Mouse (Mus musculus): ENCODE data around the gene Ctcfl. TPM values are rescaled to one million over a fixed set of nuclear protein-coding genes. Genes with fewer than 3 reads are reported as not detected.

Gene Ctcfl
- polyA plus RNA-seq, 1 experiment from 2014 or later, result 0.12 TPM

DNA sequence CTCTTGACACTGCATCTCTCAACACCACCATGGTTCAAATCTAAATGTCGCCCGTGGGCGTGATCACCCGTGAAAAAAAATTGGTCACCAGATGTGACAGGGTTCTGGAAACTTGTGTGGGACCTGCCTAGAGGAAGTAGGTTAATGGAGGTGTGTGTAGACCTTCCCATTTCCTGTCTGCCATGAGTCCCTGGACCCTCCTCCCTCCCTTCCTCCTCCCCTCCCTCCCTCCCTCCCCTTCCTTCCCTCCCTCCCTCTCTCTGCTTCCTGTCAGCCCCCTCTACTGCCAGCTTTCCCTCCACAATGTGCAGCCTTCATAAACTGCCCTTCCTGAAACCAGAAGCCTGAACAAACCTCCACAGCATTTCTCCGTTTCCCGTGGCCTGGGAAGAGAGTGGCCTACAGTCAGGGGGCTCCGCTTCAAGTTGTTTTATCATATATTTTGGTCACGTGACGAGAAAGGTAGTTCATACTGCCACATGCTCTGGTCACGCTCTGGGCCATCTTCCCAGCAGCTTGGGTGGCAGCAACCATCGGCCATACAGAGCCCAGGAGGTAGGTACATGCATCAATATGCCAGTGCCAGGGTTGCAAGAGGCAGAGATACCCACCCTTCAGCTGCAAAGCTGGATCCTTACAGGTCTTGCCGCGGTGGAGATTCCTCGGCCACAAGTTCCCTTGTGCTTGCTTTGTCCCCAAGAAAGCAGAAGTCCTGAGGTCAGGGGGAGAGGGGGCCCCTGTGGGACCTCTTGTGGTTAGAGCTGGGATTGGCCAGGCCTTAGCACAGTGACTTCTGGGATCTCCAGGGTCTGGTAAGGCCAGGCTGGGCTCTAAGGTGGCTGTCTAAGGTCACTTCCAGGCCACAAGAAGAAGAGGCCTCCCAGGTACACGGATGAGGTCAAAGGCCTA, 57.6 kb downstream of the Ctcfl start:
- Histone ChIP-seq H3K4me3 (ENCODE audit: low read depth, low read length) (no peak overlapping the region), H3K4me1 (replicated peaks; ENCODE audit: control insufficient read depth, insufficient read depth, low read length) (no peaks in the 10 kb centered on the region), H3K27me3 (replicated peaks; ENCODE audit: control insufficient read depth, insufficient read depth, low read length) (no peaks in the 10 kb centered on the region), H3K27ac (ENCODE audit: low read depth) (no peak overlapping the region), H3K9ac (ENCODE audit: low read length) (no peak overlapping the region), H3K9me3 (ENCODE audit: control insufficient read depth, low read length) (no peaks in the 10 kb centered on the region), H3K4me2 (ENCODE audit: low read length) (no peak overlapping the region), H3K36me3 (ENCODE audit: control insufficient read depth, insufficient read depth, low read length) (no peaks in the 10 kb centered on the region)
- 65% methylated on average over 15 of the region's 15 CpGs for WGBS
- DNase-seq (ENCODE audit: low spot score) (no peak), ATAC-seq (replicated peaks; ENCODE audit: low FRiP score, low TSS enrichment, low read depth) (no peak)

DNA sequence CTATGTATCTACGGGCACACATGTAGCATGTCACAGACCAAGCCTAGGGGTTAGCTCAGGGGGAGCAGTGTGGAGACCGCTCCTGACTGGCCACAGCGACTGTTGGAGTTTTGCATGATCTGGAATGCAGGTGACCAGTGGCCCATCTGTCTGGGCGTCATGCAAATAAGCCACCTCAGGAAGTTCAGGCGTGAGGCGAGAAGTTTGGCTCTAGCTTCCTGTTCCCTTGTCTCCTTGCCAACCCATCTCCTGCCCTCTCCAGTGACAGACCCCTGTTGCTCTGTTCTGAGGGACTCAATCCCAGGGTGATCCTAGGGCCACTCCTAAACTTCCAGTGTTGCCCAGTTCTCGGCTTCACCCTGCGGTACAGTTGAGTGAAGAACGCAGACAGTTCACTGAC, 58.9 kb downstream of the Ctcfl start:
- H3K4me3 ChIP-seq (ENCODE audit: low read depth, low read length), result no peak overlapping the region
- no peak overlapping the region for H3K4me2 ChIP-seq (ENCODE audit: low read length)
- H3K36me3 ChIP-seq (ENCODE audit: control insufficient read depth, insufficient read depth, low read length), result no peaks in the 10 kb centered on the region
- no peaks in the 10 kb centered on the region for H3K27me3 ChIP-seq (replicated peaks; ENCODE audit: control insufficient read depth, insufficient read depth, low read length)
- no peaks in the 10 kb centered on the region for H3K4me1 ChIP-seq (replicated peaks; ENCODE audit: control insufficient read depth, insufficient read depth, low read length)
- WGBS, result 73% methylated on average over 9 of the region's 9 CpGs
- no peak overlapping the region for H3K27ac ChIP-seq (ENCODE audit: low read depth)
- no peak for DNase-seq (ENCODE audit: low spot score)
- no peaks in the 10 kb centered on the region for H3K9me3 ChIP-seq (ENCODE audit: control insufficient read depth, low read length)
- no peak overlapping the region for H3K9ac ChIP-seq (ENCODE audit: low read length)
- no peak for ATAC-seq (replicated peaks; ENCODE audit: low FRiP score, low TSS enrichment, low read depth)

DNA sequence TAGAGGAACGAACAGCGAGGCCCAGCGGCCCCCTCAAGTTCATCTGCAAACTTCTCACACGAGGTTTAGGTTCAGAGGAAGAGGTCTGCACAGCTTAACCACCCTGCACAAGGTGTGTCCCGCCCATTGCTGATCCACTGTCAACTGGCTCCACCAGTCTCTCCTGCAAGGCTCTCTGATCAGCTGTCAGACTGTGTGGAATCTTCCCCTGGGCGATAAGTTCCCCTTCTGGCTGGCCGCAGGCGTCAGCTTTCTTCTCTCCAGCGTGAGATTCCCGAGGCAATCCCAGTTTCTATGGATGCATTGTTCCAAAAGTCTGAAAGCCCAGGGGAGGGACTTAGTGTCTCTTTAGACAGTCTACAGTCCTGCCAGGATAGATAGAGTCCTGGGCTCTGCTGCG, 61.1 kb downstream of the Ctcfl start:
- DNase-seq (ENCODE audit: low spot score), result no peak
- H3K27ac ChIP-seq (ENCODE audit: low read depth), result no peak overlapping the region

DNA sequence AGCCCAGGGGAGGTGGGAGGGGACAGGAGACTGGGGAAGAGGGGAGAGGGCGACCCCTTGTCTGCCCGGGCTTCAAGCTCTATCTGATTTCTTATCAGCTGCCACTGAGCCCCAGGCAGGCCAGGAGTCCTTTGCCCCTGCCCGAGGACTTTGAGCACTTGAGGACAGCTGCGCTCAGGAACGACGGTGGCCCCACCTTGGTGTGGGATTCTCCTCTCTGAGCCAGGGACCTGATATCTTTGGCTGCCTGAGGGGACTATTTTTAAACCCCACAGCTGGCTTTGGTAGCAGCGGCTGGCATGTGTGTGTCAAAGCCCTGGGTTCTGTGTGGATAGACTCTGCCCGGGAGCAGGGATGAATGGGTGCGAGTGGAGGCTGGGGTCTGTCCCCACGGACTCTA, 61.7 kb downstream of the Ctcfl start:
- Histone ChIP-seq H3K4me1 (replicated peaks; ENCODE audit: control insufficient read depth, insufficient read depth, low read length) (no peaks in the 10 kb centered on the region), H3K36me3 (ENCODE audit: control insufficient read depth, insufficient read depth, low read length) (no peaks in the 10 kb centered on the region), H3K9me3 (ENCODE audit: control insufficient read depth, low read length) (no peaks in the 10 kb centered on the region), H3K4me3 (ENCODE audit: low read depth, low read length) (no peak overlapping the region), H3K27me3 (replicated peaks; ENCODE audit: control insufficient read depth, insufficient read depth, low read length) (no peaks in the 10 kb centered on the region), H3K27ac (ENCODE audit: low read depth) (no peak overlapping the region), H3K4me2 (ENCODE audit: low read length) (no peak overlapping the region), H3K9ac (ENCODE audit: low read length) (no peak overlapping the region)
- DNase-seq (ENCODE audit: low spot score) (no peak), ATAC-seq (replicated peaks; ENCODE audit: low FRiP score, low TSS enrichment, low read depth) (no peak)
- WGBS, result 46% methylated on average over 10 of the region's 10 CpGs

More for the DNA sequence above, 61.1 kb downstream of the Ctcfl start:
- WGBS, result 59% methylated on average over 11 of the region's 11 CpGs
- no peaks in the 10 kb centered on the region for H3K4me1 ChIP-seq (replicated peaks; ENCODE audit: control insufficient read depth, insufficient read depth, low read length)
- no peaks in the 10 kb centered on the region for H3K36me3 ChIP-seq (ENCODE audit: control insufficient read depth, insufficient read depth, low read length)
- no peaks in the 10 kb centered on the region for H3K9me3 ChIP-seq (ENCODE audit: control insufficient read depth, low read length)
- H3K9ac ChIP-seq (ENCODE audit: low read length), result no peak overlapping the region
- H3K27me3 ChIP-seq (replicated peaks; ENCODE audit: control insufficient read depth, insufficient read depth, low read length), result no peaks in the 10 kb centered on the region
- ATAC-seq (replicated peaks; ENCODE audit: low FRiP score, low TSS enrichment, low read depth), result no peak
- no peak overlapping the region for H3K4me3 ChIP-seq (ENCODE audit: low read depth, low read length)
- H3K4me2 ChIP-seq (ENCODE audit: low read length), result no peak overlapping the region

DNA sequence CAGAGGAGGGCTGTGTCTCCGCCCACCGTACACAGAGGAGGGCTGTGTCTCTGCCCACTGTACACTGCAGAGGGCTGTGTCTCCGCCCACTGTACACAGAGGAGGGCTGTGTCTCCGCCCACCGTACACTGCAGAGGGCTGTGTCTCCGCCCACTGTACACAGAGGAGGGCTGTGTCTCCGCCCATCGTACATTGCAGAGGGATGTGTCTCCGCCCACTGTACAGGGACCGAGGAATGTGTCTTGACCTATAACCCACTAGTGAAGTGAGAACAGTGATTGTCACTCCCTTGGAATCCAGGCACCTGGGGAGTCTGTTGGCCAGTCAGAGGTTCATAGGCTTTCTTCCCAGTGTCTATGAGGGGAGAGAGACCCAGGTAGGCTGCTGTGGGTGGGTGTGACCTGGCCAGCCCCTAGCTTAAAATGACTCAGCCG, 62.4 kb downstream of the Ctcfl start:
- Histone ChIP-seq H3K4me2 (ENCODE audit: low read length) (no peak overlapping the region), H3K27ac (ENCODE audit: low read depth) (no peak overlapping the region), H3K4me1 (replicated peaks; ENCODE audit: control insufficient read depth, insufficient read depth, low read length) (no peaks in the 10 kb centered on the region), H3K27me3 (replicated peaks; ENCODE audit: control insufficient read depth, insufficient read depth, low read length) (no peaks in the 10 kb centered on the region), H3K9me3 (ENCODE audit: control insufficient read depth, low read length) (no peaks in the 10 kb centered on the region), H3K36me3 (ENCODE audit: control insufficient read depth, insufficient read depth, low read length) (no peaks in the 10 kb centered on the region), H3K9ac (ENCODE audit: low read length) (no peak overlapping the region), H3K4me3 (ENCODE audit: low read depth, low read length) (no peak overlapping the region)
- peak; percentile 57; the same call in 1 of the 2 replicates for ATAC-seq (replicated peaks; ENCODE audit: low FRiP score, low TSS enrichment, low read depth)
- DNase-seq (ENCODE audit: low spot score), result no peak
- 67% methylated on average over 11 of the region's 11 CpGs for WGBS

DNA sequence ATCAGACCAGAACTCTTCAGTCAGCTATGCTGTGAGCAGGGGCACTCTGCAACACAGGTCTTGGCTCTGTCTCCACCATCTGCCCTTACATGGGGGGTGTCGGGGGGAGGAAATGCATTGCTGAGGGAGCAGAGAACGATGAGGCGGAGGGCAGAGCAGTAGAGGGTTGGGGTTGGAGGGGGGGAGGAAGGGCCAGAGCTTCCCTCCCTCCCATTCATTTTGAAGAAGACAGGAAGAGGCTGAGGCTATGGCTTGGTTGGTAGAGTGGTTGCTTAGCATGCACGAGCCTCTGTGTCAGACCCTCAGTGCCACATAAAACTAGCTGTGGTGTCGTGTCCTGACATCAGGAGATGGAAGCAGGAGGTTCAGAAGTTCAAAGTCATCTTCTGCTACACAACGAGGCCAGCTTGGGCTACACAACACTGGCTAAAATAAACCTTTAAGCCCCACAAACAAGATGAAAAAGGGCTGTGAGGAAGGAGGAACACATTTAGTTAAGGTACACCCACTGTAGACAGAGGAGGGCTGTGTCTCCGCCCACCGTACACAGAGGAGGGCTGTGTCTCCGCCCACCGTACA, 62.9 kb downstream of the Ctcfl start:
- ATAC-seq (replicated peaks; ENCODE audit: low FRiP score, low TSS enrichment, low read depth), result no peak
- WGBS, result 72% methylated on average over 10 of the region's 10 CpGs
- H3K9me3 ChIP-seq (ENCODE audit: control insufficient read depth, low read length), result no peaks in the 10 kb centered on the region
- no peaks in the 10 kb centered on the region for H3K27me3 ChIP-seq (replicated peaks; ENCODE audit: control insufficient read depth, insufficient read depth, low read length)
- no peaks in the 10 kb centered on the region for H3K36me3 ChIP-seq (ENCODE audit: control insufficient read depth, insufficient read depth, low read length)
- no peak overlapping the region for H3K4me2 ChIP-seq (ENCODE audit: low read length)
- H3K4me3 ChIP-seq (ENCODE audit: low read depth, low read length), result no peak overlapping the region
- no peak overlapping the region for H3K27ac ChIP-seq (ENCODE audit: low read depth)
- H3K4me1 ChIP-seq (replicated peaks; ENCODE audit: control insufficient read depth, insufficient read depth, low read length), result no peaks in the 10 kb centered on the region
- DNase-seq (ENCODE audit: low spot score), result no peak
- no peak overlapping the region for H3K9ac ChIP-seq (ENCODE audit: low read length)

DNA sequence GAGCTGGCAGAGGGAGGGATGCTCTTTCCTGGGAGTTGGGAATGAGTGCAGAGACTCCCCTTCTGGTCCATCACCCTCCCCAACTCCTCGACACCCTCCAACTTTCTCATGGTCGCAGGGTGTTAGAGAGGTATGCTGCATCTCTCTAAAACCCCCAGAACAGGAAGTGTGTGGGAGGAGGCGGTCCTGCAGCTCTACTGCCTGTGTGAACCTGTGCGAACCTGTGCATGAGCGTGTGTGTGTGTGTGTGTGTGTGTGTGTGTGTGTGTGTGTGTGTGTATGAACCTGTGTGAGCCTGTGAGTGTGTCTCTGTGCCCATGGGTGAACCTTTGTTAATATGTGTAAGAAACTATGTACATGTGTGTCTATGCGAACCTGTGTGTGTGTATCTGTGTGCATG, 65.5 kb downstream of the Ctcfl start:
- ATAC-seq (replicated peaks; ENCODE audit: low FRiP score, low TSS enrichment, low read depth) (no peak), DNase-seq (ENCODE audit: low spot score) (no peak)
- Histone ChIP-seq H3K4me2 (ENCODE audit: low read length) (no peak overlapping the region), H3K27me3 (replicated peaks; ENCODE audit: control insufficient read depth, insufficient read depth, low read length) (no peaks in the 10 kb centered on the region), H3K27ac (ENCODE audit: low read depth) (no peak overlapping the region), H3K4me1 (replicated peaks; ENCODE audit: control insufficient read depth, insufficient read depth, low read length) (no peaks in the 10 kb centered on the region), H3K4me3 (ENCODE audit: low read depth, low read length) (no peak overlapping the region), H3K9me3 (ENCODE audit: control insufficient read depth, low read length) (no peaks in the 10 kb centered on the region), H3K36me3 (ENCODE audit: control insufficient read depth, insufficient read depth, low read length) (no peaks in the 10 kb centered on the region), H3K9ac (ENCODE audit: low read length) (no peak overlapping the region)
- WGBS, result 71% methylated on average over 6 of the region's 6 CpGs

DNA sequence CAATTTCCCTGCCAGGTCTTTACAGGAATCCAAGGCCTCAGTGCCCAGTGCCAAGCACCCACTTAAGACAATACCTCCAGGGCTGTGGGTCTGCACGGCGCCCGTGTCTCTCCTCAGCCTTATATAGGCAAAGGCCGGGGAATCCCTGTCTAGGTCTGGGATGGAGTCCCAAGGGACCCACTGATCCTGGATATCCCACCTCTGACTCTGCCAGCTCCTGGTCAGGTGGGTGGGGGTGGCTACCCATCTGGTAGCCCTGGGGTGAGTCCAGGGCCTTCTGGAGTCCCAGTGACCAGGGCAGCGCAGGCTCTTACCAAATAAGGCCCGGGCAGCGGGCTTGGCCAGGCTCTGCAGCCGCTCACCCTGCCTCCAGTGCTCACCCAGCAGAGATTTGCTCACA, 66.4 kb downstream of the Ctcfl start:
- ATAC-seq (replicated peaks; ENCODE audit: low FRiP score, low TSS enrichment, low read depth), result no peak
- Histone ChIP-seq H3K27ac (ENCODE audit: low read depth) (no peak overlapping the region), H3K4me3 (ENCODE audit: low read depth, low read length) (no peak overlapping the region), H3K36me3 (ENCODE audit: control insufficient read depth, insufficient read depth, low read length) (no peaks in the 10 kb centered on the region), H3K27me3 (replicated peaks; ENCODE audit: control insufficient read depth, insufficient read depth, low read length) (no peaks in the 10 kb centered on the region), H3K4me1 (replicated peaks; ENCODE audit: control insufficient read depth, insufficient read depth, low read length) (no peaks in the 10 kb centered on the region), H3K9ac (ENCODE audit: low read length) (no peak overlapping the region), H3K4me2 (ENCODE audit: low read length) (no peak overlapping the region), H3K9me3 (ENCODE audit: control insufficient read depth, low read length) (no peaks in the 10 kb centered on the region)
- DNase-seq (ENCODE audit: low spot score), result no peak
- 85% methylated on average over 8 of the region's 8 CpGs for WGBS

All from intestine, embryonic 14.5 days (tissue).